Mouse (Mus musculus) mouse trophoblast stem cell (cell line): Measurements from ENCODE around the gene Klhl11.

Source experiments
- in situ Hi-C, 2 experiments: fragments of 300-500 bp; cut with MseI, MboI; formaldehyde crosslinking; loops; 2 replicates in 1 of 2; 3 replicates in 1 of 2; pipeline ENCODE4 v1.15.1; 2025

The Klhl11 gene

GRCm38 (mm10) chr11:100472197-100472934 lies at the start of gene Klhl11:
Gene Klhl11 (minus strand): TSS chr11:100472741.
- in situ Hi-C loops: loop anchor here in 1 of 2 experiments (10.0 kb wide), 1 partner anchor 108 kb away; no protein-coding TSS in a partner anchor

- in situ Hi-C loops: no loop called here
Measured at GRCm38 (mm10) chr11:100520838-100521237, 48.3 kb upstream of the Klhl11 start.

DNA sequence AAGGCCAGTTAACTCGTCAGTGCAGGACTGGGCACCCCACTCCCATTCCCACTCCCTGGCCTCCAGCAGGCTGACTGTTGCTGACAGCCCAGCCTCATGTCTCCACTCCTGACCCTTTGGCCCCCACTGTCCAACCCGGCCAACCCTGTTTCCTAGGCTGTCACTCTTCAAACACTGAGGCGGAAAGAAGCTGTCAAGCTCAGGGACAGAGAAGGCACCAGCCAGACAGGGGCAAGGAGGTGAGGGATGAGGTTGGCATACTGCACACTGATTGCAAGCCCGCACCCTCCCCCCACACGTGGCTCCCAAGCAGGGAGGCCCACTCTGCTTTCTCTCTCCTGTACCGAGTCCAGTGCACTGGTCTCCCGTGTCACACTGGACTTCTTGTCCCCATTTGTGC lies 46.6 kb upstream of the Klhl11 start:
- in situ Hi-C loops: no loop called here

GRCm38 (mm10) chr11:100518188-100518591 lies 45.6 kb upstream of the Klhl11 start:
- in situ Hi-C loops: no loop called here

- in situ Hi-C loops: no loop called here
Measured at GRCm38 (mm10) chr11:100516291-100516690, 43.8 kb upstream of the Klhl11 start.

DNA sequence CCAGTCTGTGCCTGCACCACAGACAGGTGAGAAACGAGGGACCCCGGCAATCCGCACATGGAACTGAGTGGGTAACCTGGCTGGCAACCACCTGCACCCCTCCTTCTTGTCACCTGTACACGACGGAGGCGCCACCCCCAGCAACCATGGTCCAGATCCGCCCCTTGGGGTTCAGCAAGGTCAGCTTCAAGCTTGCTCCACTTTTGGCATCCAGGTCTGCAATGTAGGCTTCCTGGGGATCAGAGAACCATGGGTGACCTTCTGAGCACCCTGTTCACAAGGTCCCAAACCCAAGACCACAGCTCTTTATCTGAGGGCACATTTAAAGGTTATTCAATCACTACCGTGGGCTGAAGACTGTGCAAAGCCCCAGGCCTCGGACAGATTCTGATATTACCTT lies 43.2 kb upstream of the Klhl11 start:
- in situ Hi-C loops: no loop called here

GRCm38 (mm10) chr11:100515061-100515460 lies 42.5 kb upstream of the Klhl11 start:
- in situ Hi-C loops: no loop called here

GRCm38 (mm10) chr11:100513716-100514115 lies 41.2 kb upstream of the Klhl11 start:
- in situ Hi-C loops: no loop called here

GRCm38 (mm10) chr11:100512384-100512783 lies 39.8 kb upstream of the Klhl11 start:
- in situ Hi-C loops: no loop called here

DNA sequence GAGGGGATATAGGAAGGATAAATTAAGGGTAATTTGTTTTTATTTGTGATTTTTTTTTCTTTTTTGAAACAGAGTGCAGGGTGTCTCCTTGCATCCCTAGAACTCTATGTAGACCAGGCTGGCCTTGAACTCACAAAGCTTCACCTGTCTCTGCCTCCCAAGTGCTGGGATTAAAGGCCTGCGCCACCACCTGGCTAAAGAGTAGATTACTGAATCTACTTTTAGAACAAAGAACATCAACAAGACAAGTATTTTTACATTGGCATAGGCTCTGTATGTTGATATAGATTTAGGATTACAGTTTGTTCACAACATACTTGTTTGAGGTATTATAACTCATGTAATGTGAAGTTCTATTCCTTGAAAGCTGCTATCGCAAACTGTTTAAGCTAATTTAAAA lies 38.0 kb upstream of the Klhl11 start:
- in situ Hi-C loops: no loop called here

DNA sequence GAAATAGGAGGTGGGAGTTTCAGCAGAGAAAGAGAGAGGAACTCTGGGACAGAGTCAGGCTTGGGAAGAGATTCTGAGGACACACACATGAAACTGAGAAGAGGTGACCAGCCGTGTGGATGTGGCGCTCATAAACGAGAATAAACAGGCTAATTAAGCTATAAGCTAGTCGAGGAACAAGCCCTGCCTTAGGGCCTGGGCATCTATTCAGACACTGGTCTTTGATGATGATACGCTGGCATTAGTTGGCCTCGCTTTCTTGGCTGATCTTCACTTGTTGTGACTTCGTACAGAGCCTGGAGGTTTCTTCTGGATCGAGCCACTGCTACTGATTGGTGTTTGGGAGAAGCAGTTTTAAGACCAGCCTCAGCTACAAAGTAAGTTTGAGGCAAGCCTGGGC lies 33.5 kb upstream of the Klhl11 start:
- in situ Hi-C loops: no loop called here

DNA sequence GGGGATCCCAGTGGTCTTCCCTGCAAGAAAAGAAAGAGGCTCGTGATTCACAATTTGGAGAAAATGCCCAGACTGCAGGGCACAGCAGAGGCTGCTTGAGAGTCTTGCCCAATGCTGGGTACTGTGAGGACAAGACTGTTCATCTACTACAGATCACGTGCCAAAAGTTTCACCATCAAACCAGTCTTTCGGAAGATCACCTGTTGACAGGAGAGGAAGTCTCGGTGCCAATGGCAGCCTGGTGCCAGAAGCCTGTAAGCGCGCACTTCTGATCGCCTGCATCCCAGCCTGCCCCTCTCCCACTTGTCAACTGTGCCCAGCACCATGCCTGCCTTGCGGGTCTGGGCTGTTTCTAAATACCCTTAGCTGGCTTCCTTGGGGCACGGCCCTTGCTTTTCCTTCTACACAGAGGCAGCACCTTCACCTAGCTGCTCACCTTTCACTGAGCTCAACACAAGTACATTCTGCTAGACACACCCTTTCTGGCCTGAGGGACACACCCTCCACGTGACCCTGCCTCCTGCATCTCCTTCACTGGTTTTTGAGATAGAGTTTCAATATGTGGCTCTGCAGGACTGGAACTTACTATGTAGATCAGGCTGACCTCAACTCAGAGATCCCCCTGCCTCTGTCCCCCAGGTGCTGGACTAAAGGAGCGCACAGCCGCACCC lies 32.6 kb upstream of the Klhl11 start:
- in situ Hi-C loops: no loop called here

- in situ Hi-C loops: no loop called here
Measured at GRCm38 (mm10) chr11:100501321-100501720, 28.8 kb upstream of the Klhl11 start.

DNA sequence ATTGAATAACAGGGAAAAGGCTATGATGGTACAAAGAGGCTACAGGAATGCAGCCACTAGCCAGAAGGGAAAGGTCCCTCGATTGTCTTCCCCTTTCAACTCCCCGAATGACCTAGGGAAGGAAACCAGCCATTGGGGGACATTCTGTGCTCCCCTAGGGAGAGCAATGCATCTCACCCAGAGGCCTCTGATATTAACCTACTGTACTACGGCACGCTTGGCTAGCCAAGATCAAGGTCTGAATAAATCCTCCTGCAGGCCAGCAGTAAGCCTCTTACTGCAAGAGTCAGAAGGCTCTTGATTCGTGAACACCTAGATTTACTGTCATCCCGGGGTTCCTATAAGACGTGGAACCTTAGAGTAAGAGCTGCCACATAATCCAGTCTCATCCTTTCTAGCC lies 28.1 kb upstream of the Klhl11 start:
- in situ Hi-C loops: no loop called here

- in situ Hi-C loops: no loop called here
Measured at GRCm38 (mm10) chr11:100500241-100500640, 27.7 kb upstream of the Klhl11 start.

DNA sequence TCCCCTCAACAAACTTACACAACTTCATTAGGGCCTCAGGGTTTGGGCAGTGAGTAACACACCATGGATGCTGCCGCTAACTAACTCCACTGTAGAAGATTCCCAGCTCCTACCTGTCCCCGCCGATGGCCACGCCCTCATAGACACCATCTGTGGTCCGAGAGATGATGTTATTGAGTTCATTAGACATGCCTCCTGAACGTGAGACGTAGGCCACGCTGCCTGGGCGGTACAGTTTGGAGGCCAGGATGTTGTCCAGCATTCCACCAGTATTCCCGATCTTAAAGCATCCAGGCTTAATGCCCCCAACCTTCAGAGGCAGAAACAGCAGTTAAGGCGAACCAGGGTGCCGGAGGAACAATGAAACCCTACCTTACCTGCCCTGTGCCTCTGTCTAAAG lies 21.2 kb upstream of the Klhl11 start:
- in situ Hi-C loops: no loop called here

GRCm38 (mm10) chr11:100490951-100491350 lies 18.4 kb upstream of the Klhl11 start:
- in situ Hi-C loops: no loop called here

GRCm38 (mm10) chr11:100485801-100486538 lies 13.4 kb upstream of the Klhl11 start:
- in situ Hi-C loops: no loop called here

DNA sequence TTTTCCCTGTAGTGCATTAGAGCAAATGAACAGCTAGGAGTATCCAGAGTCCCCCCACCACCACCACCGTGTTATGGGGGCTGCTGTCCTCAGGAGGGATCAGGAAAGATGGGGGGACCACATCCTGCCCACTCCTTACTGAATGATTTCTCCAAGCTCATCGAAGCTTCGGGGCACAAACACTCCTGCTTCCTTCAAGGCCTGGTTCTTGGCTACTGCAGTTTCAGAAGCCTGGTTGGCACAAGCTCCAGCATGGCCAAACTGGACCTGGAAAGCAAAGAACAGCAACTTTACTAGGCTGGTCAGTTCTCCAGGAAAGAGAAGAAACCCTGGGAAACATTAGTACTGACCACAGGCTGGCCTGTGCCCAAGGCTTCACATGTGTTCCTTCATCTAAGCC lies 11.9 kb upstream of the Klhl11 start:
- in situ Hi-C loops: no loop called here

DNA sequence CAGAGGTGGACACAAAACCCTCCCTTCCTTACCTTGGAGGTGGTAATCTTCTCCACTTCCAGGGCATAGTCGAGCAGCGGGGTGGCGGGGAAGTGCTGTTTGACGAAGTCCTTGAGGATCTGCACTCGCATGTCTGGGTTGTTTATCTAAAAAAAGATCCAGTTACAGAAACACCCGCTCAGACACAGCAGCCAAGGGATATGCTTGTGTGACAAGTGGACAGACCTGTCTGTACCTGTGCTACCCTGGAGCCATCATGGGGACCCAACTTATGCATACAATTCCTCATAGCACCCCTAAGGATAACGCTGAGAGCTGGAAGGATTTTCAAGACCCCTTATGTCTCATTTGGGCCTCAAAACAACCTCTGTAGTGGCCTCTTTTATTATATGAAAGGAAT lies 6.6 kb upstream of the Klhl11 start:
- in situ Hi-C loops: loop anchor here in 1 of 2 experiments (5.0 to 10.0 kb wide), 2 partner anchors 52 to 114 kb away; no protein-coding TSS in a partner anchor

DNA sequence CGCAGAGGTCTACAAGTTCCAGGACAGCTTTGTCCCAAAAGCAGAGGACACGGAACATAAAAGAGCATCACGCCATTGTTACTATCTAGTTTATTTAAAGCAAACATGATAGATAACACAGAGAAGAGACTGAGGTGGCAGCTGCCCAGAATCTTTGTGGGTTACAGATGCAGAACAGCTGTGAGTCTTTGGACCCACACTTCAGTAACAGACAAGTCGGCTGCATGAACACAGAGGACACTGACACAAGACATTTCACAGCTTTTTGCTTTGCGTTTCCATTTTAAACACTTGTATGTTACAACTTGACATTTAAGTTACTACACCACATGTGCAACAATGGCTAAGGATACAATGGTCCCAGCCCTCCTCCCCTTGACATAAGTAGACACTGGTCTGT lies 3.7 kb upstream of the Klhl11 start:
- in situ Hi-C loops: loop anchor here in 1 of 2 experiments (5.0 to 10.0 kb wide), 2 partner anchors 49 to 111 kb away; no protein-coding TSS in a partner anchor

GRCm38 (mm10) chr11:100472935-100473295 lies 374 bp upstream of the Klhl11 start:
- in situ Hi-C loops: loop anchor here in 1 of 2 experiments (10.0 kb wide), 1 partner anchor 108 kb away; no protein-coding TSS in a partner anchor
